Mouse (Mus musculus): Measurements from ENCODE around the gene Nck2.

The Nck2 gene

GRCm38 (mm10) chr1:43444531-43444930, at the start of gene Nck2:
Gene Nck2 (plus strand): TSS chr1:43444579.
- no peak for DNase-seq

DNA sequence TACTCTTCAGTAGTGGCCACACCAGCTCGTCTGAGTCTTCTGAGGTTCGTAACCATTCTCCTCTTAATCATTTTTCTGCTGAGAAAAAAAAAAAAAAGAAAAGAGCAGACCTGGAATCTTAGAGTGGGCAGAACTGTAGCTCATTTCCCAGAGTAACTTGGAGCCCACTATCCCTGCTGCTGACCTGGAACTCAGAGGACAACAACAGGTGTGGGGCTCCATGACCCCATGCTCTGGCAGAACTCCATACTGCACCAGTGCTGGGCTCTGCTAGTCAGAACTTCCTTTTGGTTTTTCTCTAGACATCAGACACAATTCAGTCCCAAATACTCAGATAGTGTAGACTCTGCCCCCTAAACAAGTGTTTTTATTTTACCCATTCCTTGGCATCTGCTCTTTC, 49.3 kb upstream of the Nck2 start:
- DNase-seq: no peak

DNA sequence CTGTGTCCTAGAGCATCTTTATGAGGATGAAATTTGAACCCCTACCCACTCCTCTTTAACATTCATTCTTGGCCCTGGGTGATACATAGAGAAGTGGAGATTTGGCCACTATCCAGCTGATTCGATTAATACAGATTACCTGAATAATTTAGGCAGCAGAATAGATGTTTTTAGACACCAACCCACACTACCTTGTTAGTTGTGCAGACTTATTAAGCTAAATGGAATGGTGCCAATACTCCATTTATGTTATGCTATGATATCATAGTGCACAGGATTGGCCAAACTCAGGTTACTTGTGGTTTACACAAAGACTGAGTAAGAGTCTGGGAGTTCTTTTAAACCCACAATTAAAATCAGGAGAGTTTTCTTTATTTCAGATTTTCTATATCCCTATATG, 48.6 kb upstream of the Nck2 start:
- no peak for DNase-seq

GRCm38 (mm10) chr1:43396522-43396921, 47.9 kb upstream of the Nck2 start:
- no peak for DNase-seq

- no peak for DNase-seq
Observed at GRCm38 (mm10) chr1:43397096-43397495, 47.3 kb upstream of the Nck2 start.

GRCm38 (mm10) chr1:43398738-43399601, 45.4 kb upstream of the Nck2 start:
- DNase-seq: no peak

GRCm38 (mm10) chr1:43399602-43400216, 44.7 kb upstream of the Nck2 start:
- DNase-seq: no peak

DNA sequence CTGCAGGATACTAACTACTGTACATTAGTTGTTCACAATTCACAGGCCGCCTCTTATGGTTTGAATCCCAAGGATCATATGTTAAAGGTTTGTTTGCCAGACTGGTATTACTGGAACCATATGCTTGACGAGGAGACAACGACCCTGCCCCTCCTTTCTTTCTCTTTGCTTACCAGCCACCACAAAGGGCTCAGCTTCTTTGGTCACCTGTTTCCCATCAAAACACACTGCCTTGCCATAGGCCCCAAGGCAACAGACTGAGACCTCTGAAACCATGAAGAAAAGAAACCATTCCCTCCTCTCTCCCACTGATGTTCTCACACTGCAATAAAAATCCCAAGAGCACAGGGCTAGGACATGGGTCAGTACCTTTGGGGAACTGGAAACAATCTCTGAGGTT, 43.7 kb upstream of the Nck2 start:
- DNase-seq: no peak

- no peak for DNase-seq
Observed at GRCm38 (mm10) chr1:43403341-43403740, 41.0 kb upstream of the Nck2 start.

DNA sequence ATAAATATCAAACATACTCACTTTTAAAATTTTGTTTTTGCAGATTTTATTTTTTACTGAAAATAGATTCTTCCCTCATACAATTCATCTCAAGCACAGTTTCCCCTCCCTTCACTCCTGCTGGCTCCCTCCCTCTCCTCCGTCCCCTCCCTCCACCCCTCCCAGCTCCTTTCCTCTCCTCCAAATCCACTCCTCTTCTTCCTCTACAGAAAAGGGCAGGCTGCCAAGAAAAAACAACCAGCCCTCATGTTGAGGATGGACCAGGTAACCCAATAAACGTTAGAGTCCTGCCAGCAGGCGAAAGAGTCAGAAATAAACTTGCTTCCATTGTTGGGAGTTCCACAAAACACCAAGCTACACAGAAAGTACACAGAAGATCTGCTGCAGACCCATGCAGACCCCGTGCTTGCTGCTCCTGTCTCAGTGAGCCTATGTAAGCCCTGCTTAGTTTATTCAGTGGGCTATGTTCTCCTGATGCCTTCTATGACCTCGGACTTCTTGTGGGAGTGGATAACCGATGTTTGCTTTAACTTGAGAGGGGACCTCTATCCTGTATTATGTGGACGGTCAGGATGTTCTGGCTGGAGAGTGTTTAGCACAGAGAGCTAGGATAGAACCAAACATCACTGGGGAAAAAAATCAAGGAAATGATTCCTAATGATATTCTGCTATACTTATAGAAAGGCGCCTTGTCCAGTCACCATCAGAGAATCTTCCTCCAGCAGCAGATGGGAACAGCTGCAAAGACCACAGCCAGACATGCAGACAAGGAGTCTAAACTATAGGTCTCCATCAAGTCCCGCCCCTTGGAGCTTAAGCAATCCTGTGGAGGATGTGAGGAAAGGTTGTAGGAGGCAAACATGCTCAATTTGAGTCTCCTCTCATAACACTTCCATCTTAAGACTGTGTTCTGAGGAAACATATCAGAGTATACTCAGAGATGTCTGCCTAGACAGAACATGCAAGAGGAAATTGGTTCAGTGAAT, 39.4 kb upstream of the Nck2 start:
- DNase-seq: no peak

GRCm38 (mm10) chr1:43409019-43409418, 35.4 kb upstream of the Nck2 start:
- DNase-seq: no peak

DNA sequence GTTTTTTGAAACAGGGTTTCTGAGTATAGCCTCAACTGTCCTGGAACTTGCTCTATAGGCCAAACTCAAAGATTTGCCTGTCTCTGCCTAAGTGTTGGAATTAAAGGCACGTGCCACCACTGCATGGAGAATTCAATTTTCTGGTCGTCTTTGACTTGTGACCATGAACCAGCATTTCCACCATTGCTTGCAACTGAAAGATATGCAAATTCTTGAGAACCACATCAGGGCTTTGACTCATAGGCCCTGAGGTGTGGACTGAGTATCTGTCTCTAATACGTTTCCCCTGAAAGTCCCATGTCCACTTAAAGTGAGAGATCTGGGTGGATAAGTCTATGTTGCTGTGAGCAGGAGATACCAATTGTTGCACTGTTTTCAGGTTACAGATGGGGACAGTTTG, 31.6 kb upstream of the Nck2 start:
- DNase-seq: no peak

GRCm38 (mm10) chr1:43413298-43413697, 31.1 kb upstream of the Nck2 start:
- no peak for DNase-seq

DNA sequence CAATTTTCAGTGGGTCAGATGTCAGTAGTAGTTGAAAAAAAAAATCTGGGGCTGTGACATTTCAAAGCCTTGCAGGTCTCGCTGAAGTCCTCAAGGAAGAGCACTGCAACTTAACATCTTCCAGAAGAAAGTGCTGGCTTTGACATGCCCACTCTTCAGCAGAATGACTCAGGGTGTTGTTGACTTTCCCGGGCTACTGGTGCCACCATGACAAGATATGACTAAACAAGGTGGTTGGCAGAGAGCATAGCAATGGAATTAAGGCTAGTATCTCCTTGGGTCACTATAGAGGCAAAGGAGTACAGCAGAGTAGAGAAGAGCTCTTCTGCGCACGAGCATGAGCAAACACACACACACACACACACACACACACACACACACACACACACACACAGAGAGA, 30.6 kb upstream of the Nck2 start:
- DNase-seq: no peak

- no peak for DNase-seq
Observed at GRCm38 (mm10) chr1:43414228-43414627, 30.2 kb upstream of the Nck2 start.

DNA sequence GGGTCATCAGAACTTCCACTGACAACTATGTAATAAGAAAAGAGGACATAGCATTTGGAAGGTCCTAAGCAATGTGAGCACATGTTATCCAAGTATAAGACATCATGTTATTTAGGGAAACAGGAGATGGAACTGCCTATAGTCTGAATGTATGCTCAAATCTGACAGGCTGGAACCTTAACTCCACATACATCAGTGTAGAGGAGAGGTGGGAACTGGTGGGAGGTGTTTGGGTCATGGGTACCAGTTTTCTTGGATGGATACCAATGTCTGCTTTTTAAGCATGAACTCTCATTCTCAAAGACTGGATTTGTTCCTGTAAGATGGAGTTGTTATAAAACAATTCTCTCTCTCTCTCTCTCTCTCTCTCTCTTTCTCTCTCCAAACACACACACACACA, 29.4 kb upstream of the Nck2 start:
- no peak for DNase-seq

GRCm38 (mm10) chr1:43422969-43423748, 21.2 kb upstream of the Nck2 start:
- DNase-seq: no peak

GRCm38 (mm10) chr1:43426526-43426925, 17.9 kb upstream of the Nck2 start:
- no peak for DNase-seq

- no peak for DNase-seq
Observed at GRCm38 (mm10) chr1:43426993-43427535, 17.3 kb upstream of the Nck2 start.

DNA sequence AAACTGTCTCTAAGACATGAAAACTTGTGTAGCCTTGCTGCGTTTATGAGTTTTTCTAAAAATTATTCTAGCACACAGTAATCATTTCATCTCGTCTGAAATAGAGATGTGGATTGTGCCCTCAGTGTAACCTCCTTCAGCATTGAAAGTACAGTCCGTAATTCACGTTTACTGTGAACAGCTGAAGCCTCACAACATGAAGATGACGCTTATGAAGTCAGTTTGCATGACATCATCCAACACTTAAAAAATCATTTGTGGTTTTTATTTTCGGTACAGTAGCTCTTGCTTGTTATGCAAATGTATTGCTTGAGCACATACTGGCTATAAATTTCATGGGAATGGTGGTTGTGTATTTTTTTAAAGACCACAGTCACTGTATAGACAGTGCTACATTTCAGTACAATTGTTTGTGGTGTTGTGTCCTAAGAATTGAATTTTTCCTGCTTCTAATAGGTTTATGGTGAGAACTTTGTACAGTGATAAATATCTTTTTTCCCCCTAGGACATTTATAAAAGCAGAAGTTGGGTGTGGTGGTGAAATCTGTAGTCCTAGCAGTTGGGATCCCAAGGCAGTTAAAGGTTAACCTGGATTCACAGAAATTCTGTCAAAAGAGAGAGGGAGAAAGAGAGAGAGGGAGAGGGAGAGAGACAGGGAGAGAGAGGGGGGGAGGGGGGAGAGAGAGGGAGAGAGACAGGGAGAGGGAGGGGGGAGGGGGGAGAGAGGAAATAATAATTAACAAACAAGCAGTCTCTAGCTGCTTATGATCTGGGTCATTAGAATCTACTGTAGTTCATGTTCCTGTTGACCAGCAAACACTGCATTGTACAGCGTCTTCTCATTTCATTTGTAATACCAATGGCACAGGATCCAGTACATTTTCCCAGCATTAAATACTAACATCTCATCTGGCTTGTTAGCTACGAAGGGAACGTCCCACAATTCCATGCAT, 14.2 kb upstream of the Nck2 start:
- DNase-seq: no peak

DNA sequence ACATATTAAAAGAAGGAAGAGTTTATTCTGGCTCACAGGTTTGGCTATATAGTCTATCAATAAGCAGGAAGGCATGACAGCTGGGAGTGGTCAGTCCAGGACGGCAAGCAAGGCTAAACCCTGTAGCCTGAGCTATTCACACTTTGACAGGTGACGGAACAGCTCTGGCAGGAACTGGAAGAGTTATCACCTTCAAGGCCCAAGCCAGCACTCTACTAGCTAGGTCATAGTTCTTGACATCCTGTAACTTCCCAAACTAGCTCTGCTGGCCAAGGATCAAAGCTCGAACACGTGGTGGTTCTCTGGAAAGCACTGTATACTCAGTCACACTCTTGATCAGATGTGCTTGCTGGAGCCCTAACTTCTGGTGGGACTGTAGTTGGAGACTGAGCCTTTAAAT, 10.5 kb upstream of the Nck2 start:
- no peak for DNase-seq

Data from right cerebral cortex, postnatal 25 days (tissue).